Mouse (Mus musculus): ENCODE results near the gene Gjd2.

DNA sequence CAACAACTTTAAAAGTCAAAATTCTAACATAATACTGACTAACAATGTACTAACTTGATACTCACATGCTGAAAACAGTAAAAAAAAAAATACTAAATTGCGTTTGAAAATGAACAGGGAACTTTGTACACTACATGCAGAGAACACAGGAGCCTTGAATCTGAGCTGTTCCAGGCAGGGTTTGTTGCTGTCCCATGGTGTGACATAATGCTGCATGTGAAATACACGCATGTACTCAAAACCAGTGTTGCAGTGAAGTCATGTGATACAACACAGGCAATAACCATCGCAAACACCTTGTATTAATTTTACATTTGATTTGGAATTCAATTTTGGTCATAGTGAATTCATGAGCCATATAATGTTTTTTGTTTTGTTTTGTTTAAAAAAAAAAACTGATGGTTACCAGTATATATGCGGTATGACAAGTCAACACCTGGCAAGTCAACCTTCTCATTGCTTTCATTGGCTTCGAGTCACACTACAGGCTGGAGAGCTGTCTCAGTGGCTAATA lies 32.8 kb upstream of the Gjd2 start:
- TF ChIP-seq CTCF (IDR thresholded peaks at IDR 0.05; ENCODE audit: low read depth): no peak
- TF ChIP-seq EP300 (IDR thresholded peaks at IDR 0.05; ENCODE audit: low read depth): peak; percentile 70
